Mouse (Mus musculus): ENCODE results near the gene Gm9999.
"Not testable (repeated sequence)": the region's sequence is repeated elsewhere in the genome, so short reads cannot be mapped to it uniquely, and the experiment has no call there.

The Gm9999 gene

DNA sequence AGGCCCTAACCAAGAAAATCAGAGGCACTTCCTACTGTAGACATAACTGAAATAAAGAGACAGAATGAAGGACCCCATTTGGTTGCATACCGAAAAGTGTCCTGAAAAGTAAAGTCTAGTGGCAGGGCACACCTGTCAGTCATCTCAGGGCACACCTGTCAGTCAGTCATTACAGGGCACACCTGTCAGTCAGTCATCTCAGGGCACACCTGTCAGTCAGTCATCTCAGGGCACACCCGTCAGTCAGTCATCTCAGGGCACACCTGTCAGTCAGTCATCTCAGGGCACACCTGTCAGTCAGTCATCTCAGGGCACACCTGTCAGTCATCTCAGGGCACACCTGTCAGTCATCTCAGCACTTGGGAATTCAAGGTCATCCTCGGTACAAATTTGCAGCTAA, 43.5 kb downstream of the Gm9999 start:
- not testable (repeated sequence) for DNase-seq (ENCODE audit: low spot score in 2 of 2)

DNA sequence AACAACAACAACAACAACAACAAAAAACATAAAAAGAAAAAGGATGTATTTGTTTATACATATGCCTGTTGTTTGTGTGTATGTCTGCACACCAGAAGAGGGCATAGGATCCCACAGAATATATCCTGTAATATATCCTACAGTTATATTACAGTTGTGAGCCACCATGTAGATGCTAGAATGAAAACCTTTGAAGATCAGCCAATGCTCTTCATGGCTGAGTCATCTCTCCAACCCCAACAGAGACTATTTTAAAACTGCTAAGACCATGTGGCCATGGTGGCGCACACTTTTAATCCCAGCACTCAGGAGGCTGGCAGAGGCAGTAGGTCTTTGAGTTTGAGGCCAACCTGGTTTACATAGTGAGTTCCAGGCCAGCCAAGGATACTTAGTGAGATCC, 44.1 kb downstream of the Gm9999 start:
- no peak for DNase-seq (ENCODE audit: low spot score in 2 of 2)

DNA sequence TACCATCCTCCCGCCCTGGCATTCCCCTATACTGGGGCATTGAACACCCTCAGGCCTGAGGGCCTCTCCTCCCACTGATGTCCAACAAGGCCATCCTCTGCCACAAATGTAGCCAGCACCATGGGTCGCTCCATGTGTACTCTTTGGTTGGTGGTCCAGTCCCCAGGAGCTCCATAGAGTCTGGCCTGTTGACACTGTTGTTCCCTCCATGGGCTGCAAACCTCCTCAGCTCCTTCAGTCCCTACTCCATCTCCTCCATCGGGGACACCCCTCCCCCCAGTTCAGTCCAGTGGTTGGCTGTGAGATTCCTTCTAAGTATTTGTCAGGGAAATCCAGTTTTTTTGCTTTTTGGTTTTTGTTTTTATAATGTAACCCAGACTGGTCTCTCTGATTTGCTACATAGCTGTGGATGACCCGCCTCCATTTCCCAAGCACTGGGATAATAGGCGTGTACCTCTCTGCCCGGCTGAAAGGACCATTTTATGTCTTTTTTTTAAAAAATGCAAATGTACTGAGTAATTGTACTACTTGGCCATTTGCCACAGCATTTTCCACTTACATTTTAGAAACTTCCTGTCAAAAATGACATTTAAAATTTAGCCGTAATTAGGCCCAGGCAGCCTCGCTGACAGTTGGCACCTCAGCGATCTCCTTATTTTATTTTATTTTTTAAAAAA, 47.3 kb downstream of the Gm9999 start:
- no peak for DNase-seq (ENCODE audit: low spot score in 2 of 2)

DNA sequence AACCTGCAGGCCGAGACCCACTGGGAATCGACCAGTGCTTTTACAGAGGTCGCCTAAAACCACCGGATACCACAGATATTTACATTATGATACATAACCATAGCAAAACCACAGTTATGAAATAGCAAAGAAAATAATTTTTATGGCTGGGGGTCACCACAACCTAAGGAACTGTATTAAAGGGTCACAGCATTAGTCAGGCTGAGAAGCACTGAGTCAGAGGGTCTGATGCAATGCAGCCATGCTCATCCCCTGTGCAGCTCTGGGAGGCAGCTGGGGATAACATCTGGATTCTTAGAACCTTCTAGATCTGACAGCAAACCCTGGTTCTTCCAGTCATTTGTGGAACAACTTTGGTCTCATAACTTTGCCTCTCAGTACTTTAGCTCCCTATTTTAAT, 48.0 kb downstream of the Gm9999 start:
- no peak for DNase-seq (ENCODE audit: low spot score in 2 of 2)

DNA sequence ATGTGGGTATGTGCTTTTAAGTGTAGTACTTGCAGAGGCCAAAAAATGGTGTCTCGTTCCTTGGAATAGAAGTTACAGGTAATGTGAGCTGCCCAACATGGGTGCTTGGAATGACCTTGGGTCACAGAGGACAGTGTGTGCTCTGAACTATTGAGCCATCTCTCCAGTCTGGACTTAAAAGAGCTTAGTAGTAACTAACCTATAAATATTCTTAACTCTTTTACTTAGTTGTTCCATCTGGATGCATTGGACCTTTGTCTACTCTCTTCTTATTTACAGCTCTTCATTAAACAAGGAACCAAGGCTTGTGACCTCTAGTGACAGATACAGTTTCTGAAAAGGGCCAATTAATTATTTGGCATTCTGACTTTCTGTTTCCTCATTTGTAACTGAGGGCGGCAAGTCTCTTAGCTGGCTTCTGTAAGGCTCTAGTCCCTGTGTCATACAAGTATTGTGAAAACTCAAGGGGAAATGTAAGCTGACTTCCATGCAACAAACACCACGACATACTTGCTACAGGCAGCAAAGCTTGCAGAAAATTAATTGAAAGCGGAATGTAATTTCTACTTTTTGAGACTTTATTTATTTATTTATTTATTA, 51.5 kb downstream of the Gm9999 start:
- DNase-seq (ENCODE audit: low spot score in 2 of 2), result no peak

DNA sequence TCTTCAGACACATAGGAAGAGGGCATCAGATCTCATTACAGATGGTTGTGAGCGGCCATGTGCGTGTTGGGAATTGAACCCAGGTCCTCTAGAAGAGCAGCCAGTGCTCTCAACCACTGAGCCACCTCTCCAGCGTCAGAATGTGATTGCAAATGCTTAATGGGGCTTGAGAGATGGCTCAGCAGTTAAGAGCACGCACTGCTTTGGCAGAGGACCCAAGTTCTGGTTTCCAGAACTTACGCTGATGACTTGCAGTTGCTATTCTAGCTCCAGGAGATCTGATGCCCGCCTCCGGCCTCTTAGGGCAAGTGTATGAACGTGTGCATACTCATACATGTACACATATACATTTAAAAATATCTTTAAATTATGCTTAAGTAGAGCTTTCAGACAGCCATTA, 52.0 kb downstream of the Gm9999 start:
- no peak for DNase-seq (ENCODE audit: low spot score in 2 of 2)

All from heart, adult 9 months (tissue).